Mouse (Mus musculus): ENCODE measurements at regions not wholly inside any gene's neighbourhood (a gene's known extent, or its start where the extent isn't known, plus 50 kb on each side); places are given as distances from the start of the nearest gene placed in this dataset.
A peak's percentile ranks its signal among the peaks of the same experiment; 100 is the strongest.

DNA sequence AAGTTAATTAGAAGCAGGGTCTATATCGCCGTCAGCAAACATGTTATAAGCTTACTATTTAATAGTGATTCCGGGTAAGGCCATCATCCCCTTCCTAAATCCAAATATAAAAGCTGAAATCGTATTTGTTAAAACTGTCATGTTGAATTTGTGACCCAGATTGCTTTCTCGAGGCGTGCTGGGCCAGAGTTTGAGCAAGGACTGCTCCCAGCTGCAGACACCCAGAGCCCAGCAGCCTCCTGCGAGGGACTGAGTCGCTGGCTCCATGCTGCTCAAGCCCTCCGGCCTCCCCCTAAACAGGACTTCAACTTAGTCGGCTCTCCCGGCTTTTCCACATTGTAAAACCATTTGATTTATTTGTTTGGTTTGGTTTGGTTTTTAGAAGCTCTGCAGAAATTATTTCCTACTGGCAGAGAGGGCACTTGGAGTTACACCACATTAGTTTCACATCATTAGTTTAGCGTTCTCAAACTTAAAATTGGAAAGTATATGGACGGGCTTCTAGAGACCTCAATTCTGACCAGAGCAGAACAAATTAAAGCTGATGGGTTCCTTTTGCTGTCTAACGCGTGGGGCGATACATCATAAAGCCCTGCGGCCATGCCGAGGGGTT, 126.4 kb upstream of the Pitx1 start:
- peak; percentile 80 for DNase-seq (ENCODE audit: extremely low spot score, low read depth, low spot score)

DNA sequence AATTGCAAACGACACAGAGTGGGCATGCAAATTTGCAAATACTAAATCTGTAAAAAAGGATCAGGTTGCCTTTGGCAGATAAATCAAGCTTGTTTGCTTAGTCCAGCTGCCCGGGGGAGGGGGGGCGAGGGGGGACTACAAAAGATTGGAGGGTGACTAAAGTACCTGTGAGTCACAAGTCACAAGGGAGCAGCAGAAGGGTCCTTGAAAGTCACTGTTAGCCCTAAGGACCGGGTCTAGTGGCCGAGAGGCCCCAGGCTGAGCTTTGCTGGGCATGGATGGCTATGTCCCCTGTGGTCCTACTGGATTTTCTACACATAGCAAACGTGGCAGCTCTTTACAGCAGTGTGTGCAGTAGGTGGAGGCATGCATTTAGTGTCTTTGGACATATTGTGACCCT, 118.4 kb upstream of the Pitx1 start:
- no peak for DNase-seq (ENCODE audit: extremely low spot score, low read depth, low spot score)

DNA sequence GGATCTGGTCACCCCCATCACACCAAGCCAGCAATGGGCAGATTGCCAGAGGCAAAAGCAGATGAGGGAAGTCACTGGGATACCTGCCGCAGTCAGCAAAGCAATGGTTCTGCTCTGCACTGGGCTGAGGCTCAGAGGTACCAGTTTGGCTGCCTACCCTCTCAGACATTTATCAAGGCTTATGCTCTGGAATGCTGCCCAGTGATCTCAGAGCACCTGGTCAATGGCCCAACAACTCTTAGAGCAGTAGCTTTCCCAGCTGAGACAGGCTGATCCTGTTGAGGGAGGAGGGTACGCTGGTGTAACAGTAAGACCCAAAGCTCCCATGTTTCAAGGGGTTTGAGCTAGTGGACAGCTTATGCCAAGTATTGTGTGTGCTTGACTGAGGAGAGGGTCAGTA, 117.4 kb upstream of the Pitx1 start:
- DNase-seq (ENCODE audit: extremely low spot score, low read depth, low spot score), result no peak

DNA sequence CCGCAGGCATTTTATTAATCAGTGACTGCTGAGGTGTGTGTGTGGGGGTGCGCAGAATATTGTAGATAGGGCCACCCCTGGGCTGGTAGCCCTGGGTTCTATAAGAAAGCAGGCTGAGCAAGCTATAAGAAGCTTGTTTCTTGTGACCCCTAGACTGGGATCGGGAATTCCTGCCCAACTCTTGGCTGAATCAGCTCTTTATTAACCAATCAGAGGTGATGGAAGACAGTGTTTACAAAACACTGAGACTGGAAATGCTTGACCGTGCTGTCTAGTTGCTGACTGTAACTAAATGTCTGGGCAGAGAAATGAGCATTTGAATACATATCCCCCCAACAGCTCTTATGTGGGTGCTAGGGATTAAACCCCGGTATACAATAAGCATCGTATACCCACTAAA, 114.8 kb upstream of the Pitx1 start:
- DNase-seq (ENCODE audit: extremely low spot score, low read depth, low spot score), result no peak

DNA sequence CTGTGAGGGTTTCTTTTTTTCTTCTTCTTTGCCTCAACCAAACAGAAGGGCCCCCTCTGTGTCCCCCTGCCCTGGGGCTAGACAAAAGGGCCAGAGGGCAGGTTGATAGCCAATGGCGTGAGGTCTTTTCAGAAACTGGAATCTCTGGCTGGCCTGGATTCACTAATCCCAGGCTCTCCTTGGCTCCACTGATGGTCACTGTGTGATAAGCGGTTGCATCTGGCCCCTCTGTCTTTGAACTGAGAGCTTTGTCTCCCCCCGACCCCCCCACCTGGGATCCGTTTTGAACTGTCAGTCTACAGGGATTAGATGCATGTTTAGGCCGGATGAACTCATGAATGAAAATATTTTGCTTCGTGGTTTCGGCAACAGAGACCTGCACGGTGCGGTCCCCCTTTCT, 112.6 kb upstream of the Pitx1 start:
- DNase-seq (ENCODE audit: extremely low spot score, low read depth, low spot score), result no peak

DNA sequence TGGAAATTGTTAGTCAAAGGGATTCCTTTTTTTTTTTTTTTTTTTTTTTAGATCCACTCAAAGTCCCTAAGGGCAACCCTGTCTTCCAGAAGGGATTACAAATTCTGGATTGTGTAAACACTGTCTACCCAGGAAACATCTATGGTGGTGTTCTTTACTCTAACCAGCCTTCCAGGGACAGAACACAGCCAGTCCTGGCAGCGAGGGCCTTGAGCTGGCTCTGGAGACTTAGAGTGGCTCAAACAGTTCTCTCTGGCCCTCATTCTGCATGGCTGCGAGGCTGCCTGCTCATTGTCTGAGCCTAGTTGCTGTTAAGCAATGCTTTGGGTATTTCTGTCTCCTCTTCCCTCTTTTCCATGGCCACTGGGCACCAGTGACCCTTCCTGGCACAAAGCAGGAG, 112.2 kb upstream of the Pitx1 start:
- no peak for DNase-seq (ENCODE audit: extremely low spot score, low read depth, low spot score)

DNA sequence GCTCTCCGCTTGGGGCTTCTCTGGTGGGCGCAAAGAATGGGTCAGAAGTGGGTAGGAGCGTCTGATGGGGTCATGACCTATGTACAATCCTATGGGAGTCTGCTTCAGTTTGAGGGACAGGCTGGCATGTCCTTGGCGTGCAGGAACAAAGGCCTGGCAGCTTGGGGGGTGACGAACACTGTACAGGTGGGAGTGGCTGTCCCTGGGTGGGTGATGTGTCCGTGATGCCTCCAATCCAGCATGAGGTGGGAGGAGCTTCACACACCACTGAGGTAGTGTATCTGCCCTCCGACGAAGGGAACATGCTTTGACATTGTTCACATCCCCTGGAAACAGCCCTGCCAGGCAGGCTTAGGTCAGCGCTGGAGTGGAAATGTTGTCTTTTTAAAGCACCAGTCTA, 101.4 kb upstream of the Pitx1 start:
- DNase-seq (ENCODE audit: extremely low spot score, low read depth, low spot score), result no peak

DNA sequence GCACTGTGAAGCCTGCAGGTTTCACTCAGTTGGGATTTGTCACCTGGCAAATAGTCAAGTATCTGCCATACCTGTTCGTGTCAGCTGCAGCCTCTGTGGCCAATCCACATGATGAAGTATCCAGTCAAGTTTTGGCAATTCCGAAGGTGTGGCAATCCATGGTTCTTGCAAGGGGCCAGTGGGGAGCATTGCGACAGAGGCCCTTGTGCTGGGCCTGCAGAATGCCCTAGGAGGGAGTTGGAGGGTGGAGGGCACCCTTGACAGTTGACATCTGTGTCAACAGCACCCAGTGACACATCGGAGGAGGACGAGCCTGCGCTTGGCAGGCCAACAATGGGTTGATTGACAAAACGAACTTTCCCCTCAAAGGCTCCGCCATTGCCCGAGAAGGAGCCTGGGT, 101.0 kb upstream of the Pitx1 start:
- no peak for DNase-seq (ENCODE audit: extremely low spot score, low read depth, low spot score)

DNA sequence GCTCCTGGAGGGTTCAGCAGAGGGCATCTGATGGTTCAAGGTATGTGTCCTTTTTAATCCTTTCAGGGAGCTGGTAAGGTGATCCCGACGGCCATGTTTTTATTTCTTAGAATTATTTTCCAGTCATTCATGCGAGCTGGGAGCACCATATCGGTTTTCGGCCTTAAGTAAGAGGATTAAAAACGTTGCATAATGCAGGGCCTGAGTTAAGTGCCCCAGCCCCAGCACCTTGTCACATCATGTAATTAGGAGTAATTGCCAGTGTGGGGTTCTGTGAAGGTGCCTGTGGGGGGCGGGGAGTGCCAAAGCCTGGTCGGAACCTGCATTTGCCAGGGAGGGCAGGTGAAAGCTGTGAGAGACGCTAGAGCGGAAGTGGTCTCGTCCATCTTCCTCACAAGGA, 94.6 kb upstream of the Pitx1 start:
- no peak for DNase-seq (ENCODE audit: extremely low spot score, low read depth, low spot score)

DNA sequence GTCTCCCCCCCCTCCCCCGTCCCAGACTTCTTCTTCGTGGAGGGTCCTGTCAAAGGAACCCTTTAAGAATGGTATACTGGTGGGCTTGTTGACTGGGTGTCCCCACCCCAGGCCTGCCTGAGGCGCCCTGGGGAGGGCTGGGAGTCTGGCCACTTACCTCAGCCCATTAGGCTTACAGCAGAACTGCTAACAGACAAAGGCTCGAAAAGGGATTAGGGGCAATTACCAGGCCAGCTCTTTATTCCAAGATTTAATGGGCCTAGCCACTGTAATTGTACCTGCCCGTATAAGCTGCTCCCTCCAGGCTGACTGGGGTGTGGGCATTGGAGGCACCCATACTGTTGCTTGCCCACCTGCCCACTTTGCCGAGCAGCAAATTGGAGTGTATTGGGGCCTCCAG, 93.8 kb upstream of the Pitx1 start:
- DNase-seq (ENCODE audit: extremely low spot score, low read depth, low spot score), result no peak

DNA sequence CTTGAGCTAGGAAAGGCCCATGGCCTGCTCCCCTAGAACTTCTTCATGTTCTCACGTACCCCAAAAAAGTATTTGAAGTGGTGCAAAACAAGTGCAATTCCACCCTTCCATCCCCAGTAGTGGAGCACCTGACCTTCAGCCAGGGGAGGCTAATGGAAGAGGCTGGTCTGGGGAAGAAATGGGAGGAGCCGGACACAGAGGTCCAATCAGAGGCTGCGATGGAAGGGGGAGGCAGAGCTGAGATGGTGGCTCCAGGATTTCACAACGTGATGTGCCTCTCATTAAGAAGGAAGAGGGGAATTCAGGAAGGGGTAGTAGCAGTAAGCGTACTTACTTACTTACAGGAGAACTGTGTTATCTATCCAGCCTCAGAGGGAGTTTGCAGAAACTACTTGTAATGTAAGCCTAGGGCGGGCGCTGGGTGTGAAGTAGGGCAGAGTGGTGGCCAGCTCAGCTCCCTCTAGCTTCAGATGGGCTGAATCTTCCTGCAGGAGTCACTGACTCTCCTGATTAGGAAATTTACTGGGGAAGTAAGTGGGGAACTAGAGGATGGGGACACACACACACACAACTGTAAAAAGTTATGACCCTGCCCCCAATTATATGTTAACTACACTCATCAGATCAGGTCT, 87.6 kb upstream of the Pitx1 start:
- DNase-seq (ENCODE audit: extremely low spot score, low read depth, low spot score), result peak; percentile 26

DNA sequence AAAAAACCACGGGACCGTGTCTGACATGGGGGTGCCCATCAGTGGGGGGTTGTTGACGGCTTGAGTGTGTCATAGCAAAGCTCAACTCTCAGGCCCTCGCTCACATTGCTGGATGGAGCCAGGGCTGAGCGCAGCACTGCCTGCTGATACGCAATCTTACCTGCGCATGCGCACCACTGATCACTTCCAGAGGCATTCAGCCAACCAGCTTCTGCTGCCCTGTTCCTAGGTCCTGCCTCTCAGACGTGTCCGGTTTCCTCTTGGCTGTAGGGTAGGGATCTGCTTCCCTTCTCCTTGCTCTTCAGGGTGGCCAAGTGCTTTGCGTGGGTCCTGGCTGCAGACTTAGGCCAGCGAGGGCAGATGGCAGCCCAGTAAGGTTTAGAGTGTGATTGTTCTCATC, 81.3 kb upstream of the Pitx1 start:
- no peak for DNase-seq (ENCODE audit: extremely low spot score, low read depth, low spot score)

DNA sequence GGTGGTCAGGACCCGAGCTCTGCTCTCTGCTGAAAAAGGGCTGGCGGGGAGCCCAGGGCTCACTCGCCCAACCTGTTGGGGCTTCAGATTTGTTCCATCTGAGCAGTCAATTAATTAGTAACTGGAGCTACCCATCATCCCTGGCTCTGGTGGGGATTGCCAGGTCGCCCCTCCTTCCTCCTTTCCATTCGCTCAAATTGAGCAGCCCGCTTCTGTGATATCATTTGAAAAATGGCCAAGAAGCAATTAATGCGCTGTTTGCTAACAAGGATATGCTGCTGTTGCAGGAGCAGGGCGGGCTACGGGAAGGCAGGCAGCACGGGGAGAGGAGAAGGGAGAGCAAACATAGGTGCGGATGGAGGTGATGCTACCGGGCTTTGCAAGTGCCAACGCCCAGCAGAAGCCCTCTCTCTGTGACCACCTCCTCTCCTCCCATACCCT, 76.3 kb upstream of the Pitx1 start:
- no peak for DNase-seq (ENCODE audit: extremely low spot score, low read depth, low spot score)

DNA sequence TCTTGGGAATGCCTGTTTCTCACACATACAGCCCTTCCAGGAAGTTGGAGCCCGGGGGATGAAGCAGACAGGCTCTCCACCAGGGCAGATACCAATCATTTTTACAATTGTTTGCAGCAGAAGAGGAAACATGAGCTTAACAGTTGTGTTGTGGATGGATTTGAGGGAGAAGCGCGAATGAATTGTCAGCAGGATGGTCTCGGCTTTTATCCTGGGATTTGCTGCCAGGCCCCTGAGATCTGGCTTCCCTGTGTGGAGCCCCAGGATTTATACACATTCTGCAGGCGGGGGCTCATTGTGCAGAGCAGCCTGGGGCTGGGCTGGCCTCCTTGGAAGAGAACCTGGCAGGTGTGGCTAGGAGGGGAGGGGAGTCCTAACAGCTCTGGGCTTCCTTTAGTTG, 73.9 kb upstream of the Pitx1 start:
- no peak for DNase-seq (ENCODE audit: extremely low spot score, low read depth, low spot score)

DNA sequence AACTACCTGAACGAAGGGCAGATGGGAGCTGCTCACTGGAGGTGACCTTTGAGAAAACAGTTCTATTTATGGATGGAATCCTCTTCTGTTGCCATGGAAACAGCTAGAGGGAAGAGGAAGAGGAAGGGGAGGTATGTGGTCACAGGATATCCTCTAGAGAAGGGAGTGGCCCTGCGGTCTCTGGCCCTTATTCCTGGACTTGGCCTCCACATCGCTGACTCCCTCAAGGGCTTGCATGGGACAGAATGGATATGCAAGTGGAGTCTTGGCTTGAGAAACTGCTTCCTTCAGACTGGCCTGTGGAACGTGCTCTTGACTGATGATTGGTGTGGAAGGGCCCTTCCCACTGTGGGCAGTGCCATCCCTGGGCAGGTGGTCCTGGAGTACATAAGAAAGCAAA, 68.9 kb upstream of the Pitx1 start:
- no peak for DNase-seq (ENCODE audit: extremely low spot score, low read depth, low spot score)

DNA sequence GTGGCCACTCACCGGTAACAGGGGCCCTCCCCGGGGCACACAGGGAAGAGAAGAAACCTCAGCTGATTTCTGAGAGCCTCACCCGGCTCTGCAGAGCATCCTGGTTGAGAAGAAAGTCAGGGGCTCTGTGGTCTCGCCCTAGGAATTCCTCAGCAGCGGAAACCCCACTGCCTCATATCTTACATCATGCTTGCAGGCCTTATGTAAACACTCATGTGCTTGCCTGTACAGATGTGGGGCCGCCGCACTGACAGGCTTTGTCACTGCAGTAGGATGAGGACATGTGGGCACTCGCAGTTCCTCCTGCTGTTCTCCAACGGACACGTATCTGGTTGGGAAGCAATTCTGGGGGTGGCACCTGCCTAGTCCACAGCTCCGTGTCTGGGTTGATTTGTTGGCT, 66.3 kb upstream of the Pitx1 start:
- DNase-seq (ENCODE audit: extremely low spot score, low read depth, low spot score), result no peak

DNA sequence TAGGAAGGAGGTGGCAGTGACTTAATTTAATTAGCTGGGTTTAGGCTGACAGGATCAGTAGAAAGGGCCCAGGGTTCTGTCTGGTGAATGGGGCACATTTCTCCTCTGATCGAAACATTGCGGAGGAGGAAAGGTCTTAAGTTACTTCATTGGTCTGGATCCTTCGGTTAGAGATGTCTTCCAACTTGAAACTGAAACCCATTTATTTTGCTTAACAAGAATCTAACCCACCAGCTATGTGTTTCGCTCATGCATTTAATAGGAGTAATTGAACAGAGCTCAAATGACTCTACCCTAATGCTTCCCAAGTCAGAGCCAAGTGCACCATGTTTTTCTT, 64.2 kb upstream of the Pitx1 start:
- no peak for DNase-seq (ENCODE audit: extremely low spot score, low read depth, low spot score)

DNA sequence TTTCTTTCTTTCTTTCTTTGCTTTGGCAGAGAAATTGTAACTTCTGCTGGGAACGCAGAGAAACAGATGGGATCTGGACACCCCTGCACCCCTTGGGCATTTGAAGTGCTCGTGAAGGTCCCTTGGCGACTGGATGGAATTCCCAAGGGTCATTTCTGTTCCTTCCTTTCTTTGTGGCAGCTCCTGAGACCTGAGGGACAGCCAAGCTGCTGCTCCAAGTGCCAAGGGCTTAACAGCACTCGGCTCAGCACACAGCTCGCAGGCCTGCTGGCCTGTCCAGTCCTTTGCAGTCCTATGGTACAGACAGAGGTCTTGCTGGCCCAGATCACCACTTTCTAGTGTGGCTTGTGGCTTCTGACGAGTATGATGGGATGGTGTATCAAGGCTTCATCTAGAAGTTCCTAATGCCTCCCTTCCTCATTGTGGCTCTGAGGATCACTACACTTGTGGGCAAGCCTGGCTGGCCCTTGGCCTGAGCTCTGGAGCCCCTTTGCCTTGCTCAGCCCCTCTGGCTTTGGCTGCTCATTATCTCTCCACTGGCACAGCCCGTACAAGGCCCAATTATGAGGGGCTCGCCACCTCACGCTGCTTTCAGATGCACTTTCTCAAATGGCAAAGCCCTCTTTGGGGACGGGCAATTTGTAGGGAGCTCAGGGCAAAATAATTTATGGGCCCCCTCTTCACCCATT, 63.7 kb upstream of the Pitx1 start:
- DNase-seq (ENCODE audit: extremely low spot score, low read depth, low spot score), result no peak

DNA sequence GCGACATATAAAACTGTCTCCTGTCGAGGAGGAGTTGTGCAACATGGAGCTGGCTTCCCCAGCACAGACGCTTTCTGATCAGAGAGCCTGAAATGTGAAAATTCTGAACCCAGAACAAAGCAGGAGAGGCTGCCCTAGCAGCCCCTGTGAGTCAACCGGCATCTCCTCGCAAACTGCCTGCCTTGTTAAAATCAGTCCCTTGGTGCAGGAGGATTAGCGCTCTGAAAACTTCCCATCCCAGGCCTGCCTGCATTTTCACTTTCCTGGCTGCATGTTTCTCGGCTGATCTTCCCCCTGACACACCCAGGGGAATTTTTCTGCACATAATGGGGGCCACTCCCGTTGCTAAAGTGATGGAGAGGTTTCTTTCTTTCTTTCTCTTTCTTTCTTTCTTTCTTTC, 63.0 kb upstream of the Pitx1 start:
- no peak for DNase-seq (ENCODE audit: extremely low spot score, low read depth, low spot score)

DNA sequence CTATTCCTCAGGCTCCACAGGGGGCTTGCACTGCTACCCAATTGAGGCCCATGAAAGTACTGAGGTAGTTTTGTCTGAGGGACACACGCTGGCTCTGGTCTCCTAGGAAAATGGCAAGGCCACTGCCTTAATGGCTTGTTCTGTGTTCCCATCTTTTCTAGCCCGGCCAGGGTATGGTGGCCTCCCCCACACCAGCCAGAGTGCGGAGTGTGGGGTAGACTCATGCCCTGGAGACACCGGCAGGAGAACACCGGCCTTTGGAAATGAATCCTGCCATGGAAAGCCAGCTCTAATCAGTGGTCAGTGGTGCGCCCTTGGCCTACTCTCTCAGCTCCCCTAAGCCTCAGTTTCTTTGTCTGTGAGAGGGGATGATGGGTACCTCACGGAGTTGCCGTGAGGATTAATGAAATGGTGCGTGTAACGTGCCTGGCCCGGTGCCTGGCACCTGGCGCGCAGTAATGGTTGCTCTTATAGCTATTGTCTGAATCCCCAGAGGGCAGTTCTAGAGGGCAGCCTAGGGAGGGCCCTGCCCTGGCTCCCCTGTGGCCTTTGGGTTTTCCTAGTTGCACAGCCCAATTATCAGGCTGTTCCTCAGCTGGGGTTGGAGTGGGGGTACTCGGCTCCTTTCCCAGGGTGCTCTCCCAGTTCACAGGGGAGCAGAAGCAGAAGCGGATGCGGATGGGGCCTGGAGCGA, 62.4 kb upstream of the Pitx1 start:
- DNase-seq (ENCODE audit: extremely low spot score, low read depth, low spot score), result no peak

DNA sequence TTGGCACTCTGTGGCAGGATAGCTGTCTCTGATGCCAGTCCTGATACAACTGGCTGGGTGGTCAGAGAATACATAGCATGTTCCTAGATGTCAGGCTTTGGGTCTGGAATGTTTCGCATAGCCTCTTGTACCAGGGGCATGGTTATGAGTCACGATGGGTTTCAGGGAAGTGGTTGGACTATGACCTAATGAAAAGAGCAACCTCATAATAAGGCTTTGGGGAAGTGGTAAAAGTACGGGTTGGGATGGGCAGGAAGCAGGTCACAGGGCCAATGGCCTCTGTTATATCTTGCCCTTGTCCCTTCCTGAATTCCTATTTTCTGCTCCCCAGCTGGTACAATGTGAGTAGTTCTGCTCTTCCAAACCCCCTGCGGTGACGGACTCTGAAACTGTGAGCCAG, 59.5 kb upstream of the Pitx1 start:
- no peak for DNase-seq (ENCODE audit: extremely low spot score, low read depth, low spot score)
